Mouse (Mus musculus) CH12.LX (cell line): ENCODE results near the gene Spty2d1. TPM values are rescaled to one million over a fixed set of nuclear protein-coding genes. Genes with fewer than 3 reads are reported as not detected.
A peak's percentile ranks its signal among the peaks of the same experiment; 100 is the strongest.

Experiments used
- DNase-seq: peaks from one replicate; pipeline ENCODE4 v3.0.0-alpha.2; 2013; ENCODE audit errors: extremely low read depth
- H3K27ac ChIP-seq: 2 replicates; pipeline ENCODE4 v1.5.1; 2012; ENCODE audit warnings: low read depth, mild to moderate bottlenecking, control low read depth, moderate library complexity; ENCODE audit not compliant: insufficient read depth
- H3K27me3 ChIP-seq: replicated peaks from 2 replicates; pipeline ENCODE3; 2012; ENCODE audit warnings: inconsistent platforms
- H3K36me3 ChIP-seq, 2 experiments: replicated peaks in 1 of 2; 2 replicates each; pipeline versions ENCODE3 to v1.6.1; 2012; ENCODE audit warnings: inconsistent platforms in 1 of 2, low read length in 1 of 2, mild to moderate bottlenecking in 1 of 2, mixed read lengths in 1 of 2, moderate library complexity in 1 of 2; ENCODE audit not compliant: control insufficient read depth in 1 of 2, insufficient read depth in 1 of 2
- H3K4me1 ChIP-seq, 2 experiments: 2 replicates each; pipeline ENCODE4 v1.6.1; 2012; ENCODE audit warnings: inconsistent platforms in 1 of 2, moderate library complexity in 1 of 2; ENCODE audit not compliant: insufficient read depth in 2 of 2, control insufficient read depth in 1 of 2
- H3K4me2 ChIP-seq: 2 replicates; pipeline ENCODE4 v1.6.1; 2012; ENCODE audit warnings: low read depth, mild to moderate bottlenecking, control low read depth; ENCODE audit not compliant: poor library complexity, insufficient read depth, severe bottlenecking
- H3K4me3 ChIP-seq, 3 experiments: fragments of 150-350 bp in 1 of 3; sonication (generic) in 1 of 3; replicated peaks in 1 of 3; 2 replicates each; pipeline versions ENCODE3 to v1.5.1; 2011 to 2012; ENCODE audit warnings: low read depth in 2 of 3, low read length in 2 of 3, mild to moderate bottlenecking in 2 of 3, moderate library complexity in 2 of 3, control low read depth in 1 of 3, improper control_type of control experiment in 1 of 3, inconsistent platforms in 1 of 3, mixed read lengths in 1 of 3; ENCODE audit not compliant: poor library complexity in 1 of 3
- H3K79me2 ChIP-seq: replicated peaks from 2 replicates; pipeline ENCODE4 v1.6.1; 2012; ENCODE audit warnings: mild to moderate bottlenecking, moderate library complexity; ENCODE audit not compliant: control insufficient read depth, poor library complexity, insufficient read depth, severe bottlenecking; ENCODE audit errors: extremely low read depth
- H3K9ac ChIP-seq: 2 replicates; pipeline ENCODE4 v1.6.1; 2012; ENCODE audit warnings: low read depth, mild to moderate bottlenecking, control low read depth, moderate library complexity; ENCODE audit not compliant: insufficient read depth
- H3K9me3 ChIP-seq: replicated peaks from 2 replicates; pipeline ENCODE3; 2012; ENCODE audit warnings: low read length, inconsistent platforms, mixed read lengths
- E2F4 ChIP-seq: IDR thresholded peaks from 2 replicates; pipeline ENCODE4 v1.6.1; 2011; ENCODE audit warnings: low read depth, low read length, improper control_type of control experiment; ENCODE audit not compliant: insufficient replicate concordance
- ELF1 ChIP-seq: IDR thresholded peaks from 2 replicates; pipeline ENCODE4 v1.6.1; 2014; ENCODE audit warnings: low read depth, mild to moderate bottlenecking, inconsistent platforms, low read length, improper control_type of control experiment
- EP300 ChIP-seq: IDR thresholded peaks from 2 replicates; pipeline ENCODE4 v1.6.1; 2011; ENCODE audit warnings: low read length, improper control_type of control experiment
- ETS1 ChIP-seq: conservative IDR thresholded peaks from 2 replicates; pipeline ENCODE4 v1.6.1; 2012; ENCODE audit warnings: low read depth, mild to moderate bottlenecking, inconsistent platforms, low read length, improper control_type of control experiment, moderate library complexity
- GABPA ChIP-seq: IDR thresholded peaks from 2 replicates; pipeline ENCODE4 v1.6.1; 2012; ENCODE audit warnings: low read depth, low read length, improper control_type of control experiment, inconsistent platforms; ENCODE audit not compliant: insufficient replicate concordance
- IRF4 ChIP-seq: IDR thresholded peaks from 2 replicates; pipeline ENCODE4 v1.6.1; 2014; ENCODE audit warnings: low read depth, mild to moderate bottlenecking, inconsistent platforms, low read length, improper control_type of control experiment
- JUN ChIP-seq: IDR thresholded peaks from 2 replicates; pipeline ENCODE4 v1.6.1; 2011; ENCODE audit warnings: low read depth, mild to moderate bottlenecking, low read length, improper control_type of control experiment, moderate library complexity; ENCODE audit not compliant: insufficient read depth
- JUND ChIP-seq: conservative IDR thresholded peaks from 2 replicates; pipeline ENCODE4 v1.6.1; 2011; ENCODE audit warnings: low read depth, low read length, improper control_type of control experiment
- MAFK ChIP-seq: IDR thresholded peaks from 2 replicates; pipeline ENCODE4 v1.6.1; 2011; ENCODE audit warnings: low read length, improper control_type of control experiment; ENCODE audit not compliant: insufficient replicate concordance
- MAZ ChIP-seq: IDR thresholded peaks from 2 replicates; pipeline ENCODE4 v1.6.1; 2012; ENCODE audit warnings: low read depth, mild to moderate bottlenecking, inconsistent platforms, low read length, improper control_type of control experiment, moderate library complexity
- MEF2A ChIP-seq: IDR thresholded peaks from 2 replicates; pipeline ENCODE4 v1.6.1; 2014; ENCODE audit warnings: low read depth, mild to moderate bottlenecking, inconsistent platforms, low read length, improper control_type of control experiment, borderline replicate concordance
- MXI1 ChIP-seq: IDR thresholded peaks from 2 replicates; pipeline ENCODE4 v1.6.1; 2011; ENCODE audit warnings: mild to moderate bottlenecking, low read depth, low read length, improper control_type of control experiment
- MYC ChIP-seq: IDR thresholded peaks from 2 replicates; pipeline ENCODE4 v1.6.1; 2011; ENCODE audit warnings: low read depth, mild to moderate bottlenecking, improper control_type of control experiment, low read length
- NRF1 ChIP-seq: IDR thresholded peaks from 2 replicates; pipeline ENCODE4 v1.6.1; 2014; ENCODE audit warnings: low read depth, mild to moderate bottlenecking, inconsistent platforms, low read length, improper control_type of control experiment, moderate library complexity
- PAX5 ChIP-seq: IDR thresholded peaks from 2 replicates; pipeline ENCODE4 v1.6.1; 2012; ENCODE audit warnings: low read length, inconsistent platforms, mixed read lengths
- POLR2A ChIP-seq: IDR thresholded peaks from 2 replicates; pipeline ENCODE4 v1.6.1; 2011; ENCODE audit warnings: low read depth, mild to moderate bottlenecking, improper control_type of control experiment, low read length
- POLR2AphosphoS2 ChIP-seq: IDR thresholded peaks from 2 replicates; pipeline ENCODE4 v1.6.1; 2011; ENCODE audit warnings: low read depth, low read length, improper control_type of control experiment
- RAD21 ChIP-seq: IDR thresholded peaks from 2 replicates; pipeline ENCODE4 v1.6.1; 2011; ENCODE audit warnings: low read depth, mild to moderate bottlenecking, low read length, improper control_type of control experiment, moderate library complexity
- RCOR1 ChIP-seq: conservative IDR thresholded peaks from 2 replicates; pipeline ENCODE4 v1.6.1; 2012; ENCODE audit warnings: low read depth, mild to moderate bottlenecking, inconsistent platforms, low read length, improper control_type of control experiment
- SIN3A ChIP-seq: IDR thresholded peaks from 2 replicates; pipeline ENCODE4 v1.6.1; 2012; ENCODE audit warnings: low read length, improper control_type of control experiment, inconsistent platforms
- TBP ChIP-seq: conservative IDR thresholded peaks from 2 replicates; pipeline ENCODE4 v1.6.1; 2011; ENCODE audit warnings: low read depth, low read length, improper control_type of control experiment
- TCF12 ChIP-seq: IDR thresholded peaks from 2 replicates; pipeline ENCODE4 v1.6.1; 2014; ENCODE audit warnings: low read depth, mild to moderate bottlenecking, inconsistent platforms, low read length, improper control_type of control experiment
- UBTF ChIP-seq: IDR thresholded peaks from 2 replicates; pipeline ENCODE4 v1.6.1; 2012; ENCODE audit warnings: low read depth, mild to moderate bottlenecking, inconsistent platforms, low read length, improper control_type of control experiment, moderate library complexity
- USF1 ChIP-seq: IDR thresholded peaks from 2 replicates; pipeline ENCODE4 v1.6.1; 2014; ENCODE audit warnings: low read depth, mild to moderate bottlenecking, inconsistent platforms, low read length, improper control_type of control experiment
- USF2 ChIP-seq: conservative IDR thresholded peaks from 2 replicates; pipeline ENCODE4 v1.6.1; 2011; ENCODE audit warnings: low read depth, low read length, improper control_type of control experiment
- ZC3H11A ChIP-seq: IDR thresholded peaks from 2 replicates; pipeline ENCODE4 v1.6.1; 2012; ENCODE audit warnings: low read depth, mild to moderate bottlenecking, inconsistent platforms, low read length, improper control_type of control experiment
- ZKSCAN1 ChIP-seq: IDR thresholded peaks from 2 replicates; pipeline ENCODE4 v1.6.1; 2012; ENCODE audit warnings: low read depth, inconsistent platforms, low read length, improper control_type of control experiment, borderline replicate concordance
- ZMIZ1 ChIP-seq: IDR thresholded peaks from 2 replicates; pipeline ENCODE4 v1.6.1; 2012; ENCODE audit warnings: low read depth, mild to moderate bottlenecking, inconsistent platforms, low read length, improper control_type of control experiment
- dilution Hi-C: fragments of 300-500 bp; cut with MboI; formaldehyde crosslinking; loops from 2 replicates; pipeline ENCODE4 v1.14.3; 2020; ENCODE audit warnings: low sequenced_read_pairs; ENCODE audit not compliant: extremely low pct_unique_long_range_greater_than_20kb, extremely low pct_ligation_motif_present
- in situ Hi-C: fragments of 300-500 bp; cut with MboI; formaldehyde crosslinking; loops from 3 replicates; pipeline ENCODE4 v1.14.3; 2019; ENCODE audit warnings: low sequenced_read_pairs, low pct_ligation_motif_present, low pct_unique_long_range_greater_than_20kb, mixed read lengths
- polyA plus RNA-seq: library from polyadenylated mRNA; unstranded; fragments of >175 nt; gene quantifications from 2 replicates; pipeline ENCODE4 v1.2.1, GENCODE M21; 2012; ENCODE audit warnings: low read depth; ENCODE audit not compliant: insufficient read length
- total RNA-seq, 2 experiments: library from RNA; depleted of rRNA; stranded (reverse); fragments of 300-350 nt in 1 of 2; fragments of >200 nt in 1 of 2; gene quantifications; 2 replicates each; pipeline ENCODE4 v1.2.3; 2012 to 2014

Gene Spty2d1
- total and polyA plus RNA-seq, 3 experiments, result 10.5 to 32.6 (median 22.9) TPM

DNA sequence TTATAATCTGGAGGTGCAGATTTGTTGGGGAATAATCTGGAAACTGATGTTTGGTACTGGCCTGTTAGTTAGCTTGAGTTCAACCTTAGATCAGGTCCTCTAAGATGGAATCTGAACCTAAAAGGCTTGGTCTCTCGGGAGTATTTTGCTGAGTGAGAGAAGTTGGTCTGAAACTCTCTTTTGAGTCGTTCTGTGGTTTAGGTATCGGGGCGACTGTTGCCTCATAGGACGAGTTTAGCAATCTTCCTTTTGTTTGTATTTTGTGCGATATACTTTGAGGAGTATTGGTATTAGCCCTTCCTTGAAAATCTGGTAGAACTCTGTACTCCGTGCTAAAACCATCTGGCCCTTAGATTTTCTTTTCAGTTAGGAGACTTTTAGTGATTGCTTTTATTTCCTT is 44.1 kb downstream of the Spty2d1 start:
- H3K27ac ChIP-seq, result no peak overlapping the region
- H3K9ac ChIP-seq, result 0 out of 2 replicates have a peak overlapping the region, but pooled peaks have one; percentile 20
- H3K4me1 ChIP-seq, result peaks cover 3 to 11% of the 10 kb centered on the region in 2 experiments; a peak in 3 of 4 replicates
- dilution Hi-C loops, result no loop called here
- no peak for TF ChIP-seq MAZ
- TF ChIP-seq ZKSCAN1, result no peak
- peak; percentile 51; the same call in 1 of the 2 replicates for TF ChIP-seq MAFK
- TF ChIP-seq E2F4, result no peak
- TF ChIP-seq GABPA, result no peak
- no peak for TF ChIP-seq MXI1
- TF ChIP-seq EP300, result peak; percentile 32; the same call in 1 of the 2 replicates
- TF ChIP-seq RAD21, result no peak
- TF ChIP-seq POLR2A, result no peak
- TF ChIP-seq UBTF, result no peak
- TF ChIP-seq ZC3H11A, result no peak
- no peak for TF ChIP-seq JUN
- no peak for TF ChIP-seq JUND
- TF ChIP-seq MEF2A, result no peak
- TF ChIP-seq, all 38 proteins: peak for 2
- H3K79me2 ChIP-seq, result no peaks in the 10 kb centered on the region
- no peak overlapping the region for H3K4me3 ChIP-seq
- no peaks in the 10 kb centered on the region for H3K36me3 ChIP-seq
- H3K27me3 ChIP-seq, result peaks cover 9% of the 10 kb centered on the region
- peak; percentile 41 for DNase-seq
- in situ Hi-C loops, result loop anchor here (5.0 to 10.0 kb wide), 3 partner anchors 43 to 181 kb away; partner anchors contain the start of gene Spty2d1
- no peaks in the 10 kb centered on the region for H3K9me3 ChIP-seq
- peak overlapping the region; percentile 8; the same call in 1 of the 2 replicates for H3K4me2 ChIP-seq

DNA sequence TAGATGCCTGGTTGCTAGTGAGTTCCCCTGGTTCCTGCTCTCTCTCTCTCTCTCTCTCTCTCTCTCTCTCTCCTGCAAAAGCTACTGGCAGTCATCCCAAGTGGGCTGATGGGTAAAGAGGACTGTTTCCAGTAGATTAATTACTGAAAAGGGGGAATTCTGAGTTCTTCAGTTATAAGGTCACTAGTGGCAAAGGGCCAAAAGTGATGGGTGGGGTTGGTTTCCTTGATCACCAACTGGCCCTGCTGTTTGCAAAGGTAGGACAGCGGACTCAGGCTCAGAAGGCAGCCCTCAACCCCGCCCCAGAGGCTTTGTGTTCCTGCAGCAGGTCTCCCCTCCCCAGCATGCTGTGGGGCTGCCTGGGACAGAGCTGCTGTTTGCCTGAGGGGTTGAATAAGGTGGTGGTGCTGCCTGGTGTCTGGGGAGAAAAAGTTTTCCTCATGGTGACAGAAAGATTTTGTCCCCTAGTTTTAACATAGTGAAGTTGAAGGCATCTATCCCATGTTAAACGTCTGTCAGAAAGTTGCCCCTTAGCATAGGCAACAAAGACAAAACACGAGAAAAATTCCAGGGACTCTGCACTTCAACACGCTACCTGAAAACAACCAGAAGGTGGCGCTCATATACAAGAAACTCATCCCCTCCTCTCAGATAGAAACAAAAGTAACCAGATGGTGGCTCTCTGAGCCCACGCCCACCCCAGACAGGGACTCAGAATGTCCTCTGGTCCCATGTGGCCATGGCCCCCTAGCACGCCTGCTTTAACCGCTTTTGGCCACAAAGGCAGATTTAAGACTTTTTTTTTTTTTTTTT is 45.2 kb downstream of the Spty2d1 start:
- Histone ChIP-seq H3K27ac (no peak overlapping the region), H3K4me2 (0 out of 2 replicates have a peak overlapping the region, but pooled peaks have one; percentile 8), H3K9ac (no peak overlapping the region), H3K79me2 (no peaks in the 10 kb centered on the region), H3K4me3 (no peak overlapping the region), H3K27me3 (peaks cover 12% of the 10 kb centered on the region), H3K9me3 (no peaks in the 10 kb centered on the region), H3K4me1 (peaks cover 3 to 11% of the 10 kb centered on the region in 2 experiments; a peak in 3 of 4 replicates), H3K36me3 (no peaks in the 10 kb centered on the region)
- in situ Hi-C loops, result loop anchor here (5.0 to 10.0 kb wide), 3 partner anchors 44 to 182 kb away; partner anchors contain the start of gene Spty2d1
- DNase-seq, result peak; percentile 84
- dilution Hi-C loops, result no loop called here
- TF ChIP-seq ZC3H11A (peak; percentile 57), NRF1 (no peak), SIN3A (peak; percentile 77), JUND (no peak), MYC (peak; percentile 57), JUN (no peak), POLR2AphosphoS2 (no peak), MXI1 (no peak; the same call in 1 of the 2 replicates), RCOR1 (no peak), PAX5 (no peak), ETS1 (no peak), TBP (no peak), GABPA (no peak), ZMIZ1 (no peak), MEF2A (no peak), RAD21 (peak; percentile 72), ELF1 (no peak), USF2 (no peak), USF1 (no peak), POLR2A (no peak), TCF12 (no peak), E2F4 (no peak), IRF4 (peak; percentile 20; the same call in 1 of the 2 replicates)
